Mouse (Mus musculus) liver, embryonic 14.5 days (tissue): ENCODE measurements around the gene Top1.

Source experiments
- CTCF ChIP-seq: IDR thresholded peaks from 2 replicates; pipeline ENCODE4 v1.5.1; 2016; ENCODE audit warnings: antibody characterized with exemption, low read depth, control low read depth
- EP300 ChIP-seq: IDR thresholded peaks from 2 replicates; pipeline ENCODE4 v1.6.1; 2016; ENCODE audit warnings: antibody characterized with exemption, low read depth

DNA sequence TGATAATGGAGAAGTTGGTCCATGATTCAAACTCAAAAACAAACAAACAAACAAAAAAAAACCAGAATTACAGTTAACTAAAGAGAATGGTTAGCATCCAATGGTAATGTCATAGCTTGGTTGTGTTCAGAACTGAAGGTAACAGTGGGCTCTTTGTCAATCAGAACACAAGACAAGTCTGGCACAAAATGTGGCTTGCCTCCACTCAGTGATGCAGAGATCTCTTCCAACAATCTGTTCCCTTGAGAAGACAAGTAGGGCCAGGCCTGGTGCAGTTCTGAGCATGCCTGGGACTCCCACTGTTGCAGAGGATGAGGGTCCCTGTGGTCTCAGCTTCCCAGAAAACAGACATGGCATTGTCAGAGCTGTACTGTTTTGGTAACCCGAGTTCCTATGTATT, 125.2 kb downstream of the Top1 start:
- TF ChIP-seq EP300 (no peak), CTCF (no peak)
